Mouse (Mus musculus): ENCODE data around the gene Hnrnpl. TPM values are rescaled to one million over a fixed set of nuclear protein-coding genes. Genes with fewer than 3 reads are reported as not detected.

The Hnrnpl gene
- polyA plus RNA-seq, 1 experiment from 2014 or later = 232 TPM

DNA sequence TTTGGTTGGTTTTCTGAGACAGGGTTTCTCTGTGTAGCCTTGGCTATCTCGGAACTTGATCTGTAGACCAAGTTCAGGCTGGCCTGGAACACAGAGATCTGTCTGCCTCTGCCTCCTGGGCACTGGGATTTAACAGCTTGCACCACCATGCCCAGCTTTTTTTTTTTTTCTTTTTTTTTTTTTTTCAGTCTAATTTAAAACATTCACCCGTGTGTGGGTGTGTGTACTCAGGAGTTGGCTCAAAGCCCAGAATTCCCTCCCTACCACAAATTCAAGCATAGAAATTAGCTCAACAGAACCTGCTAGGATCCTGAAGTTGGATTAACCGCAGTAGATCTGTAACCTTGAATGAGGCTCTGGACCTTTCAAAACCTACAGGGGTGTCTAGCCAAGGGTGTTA, 19.0 kb downstream of the Hnrnpl start:
- ATAC-seq (replicated peaks; ENCODE audit: low FRiP score, low read depth) (no peak), DNase-seq (ENCODE audit: low spot score) (peak; percentile 57)

GRCm38 (mm10) chr7:28829821-28830220, 21.5 kb downstream of the Hnrnpl start:
- Histone ChIP-seq H3K27me3 (ENCODE audit: insufficient read depth, low read length) (no peaks in the 10 kb centered on the region), H3K9me3 (replicated peaks; ENCODE audit: low read length) (no peaks in the 10 kb centered on the region), H3K9ac (ENCODE audit: low read depth, low read length) (no peak overlapping the region), H3K4me3 (replicated peaks; ENCODE audit: low read depth, low read length) (no peak overlapping the region), H3K27ac (no peak overlapping the region), H3K4me1 (replicated peaks; ENCODE audit: insufficient read depth, low read length) (peaks cover 8% of the 10 kb centered on the region; the same call in 1 of the 2 replicates), H3K36me3 (ENCODE audit: insufficient read depth, low read length) (peaks cover 21% of the 10 kb centered on the region), H3K4me2 (ENCODE audit: low read length) (no peak overlapping the region)
- DNase-seq (ENCODE audit: low spot score) (no peak), ATAC-seq (replicated peaks; ENCODE audit: low FRiP score, low read depth) (no peak)
- TF ChIP-seq CTCF (IDR thresholded peaks at IDR 0.05; ENCODE audit: low read depth) = no peak
- WGBS = 94% methylated on average over 8 of the region's 8 CpGs

More for the DNA sequence above, 19.0 kb downstream of the Hnrnpl start:
- Histone ChIP-seq H3K4me1 (replicated peaks; ENCODE audit: insufficient read depth, low read length) (peaks cover 13% of the 10 kb centered on the region), H3K27ac (no peak overlapping the region), H3K4me3 (replicated peaks; ENCODE audit: low read depth, low read length) (no peak overlapping the region), H3K9me3 (replicated peaks; ENCODE audit: low read length) (no peaks in the 10 kb centered on the region), H3K36me3 (ENCODE audit: insufficient read depth, low read length) (peaks cover 25% of the 10 kb centered on the region), H3K9ac (ENCODE audit: low read depth, low read length) (no peak overlapping the region), H3K27me3 (ENCODE audit: insufficient read depth, low read length) (no peaks in the 10 kb centered on the region), H3K4me2 (ENCODE audit: low read length) (no peak overlapping the region)
- no peak for TF ChIP-seq CTCF (IDR thresholded peaks at IDR 0.05; ENCODE audit: low read depth)
- 45% methylated on average over 3 of the region's 3 CpGs for WGBS

DNA sequence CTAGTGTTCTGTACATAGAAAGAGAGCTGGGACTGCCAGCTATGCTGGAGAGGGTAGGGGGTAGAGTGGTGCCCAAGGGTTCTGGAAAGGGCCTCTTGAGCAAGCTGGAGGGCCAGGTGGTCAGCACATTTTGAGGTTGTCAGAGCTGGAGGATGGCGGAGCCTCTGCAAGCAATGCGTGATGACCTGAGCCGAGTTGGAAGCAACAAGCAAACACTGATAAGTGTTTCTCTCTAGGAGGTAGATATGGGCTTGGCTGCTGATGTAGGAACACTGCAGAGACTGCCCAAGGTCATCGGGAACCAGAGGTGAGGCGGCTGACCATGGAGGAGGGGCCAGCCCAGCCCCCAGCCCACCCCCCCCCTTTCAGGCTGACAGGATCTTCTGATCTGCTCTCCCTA, 22.6 kb downstream of the Hnrnpl start:
- H3K4me1 ChIP-seq (replicated peaks; ENCODE audit: insufficient read depth, low read length) = 0 out of 2 replicates have a peak, but pooled peaks cover 2% of the 10 kb centered on the region
- TF ChIP-seq CTCF (IDR thresholded peaks at IDR 0.05; ENCODE audit: low read depth) = no peak
- 92% methylated on average over 5 of the region's 5 CpGs for WGBS
- H3K4me2 ChIP-seq (ENCODE audit: low read length) = no peak overlapping the region
- no peaks in the 10 kb centered on the region for H3K27me3 ChIP-seq (ENCODE audit: insufficient read depth, low read length)
- ATAC-seq (replicated peaks; ENCODE audit: low FRiP score, low read depth) = no peak
- no peak overlapping the region for H3K9ac ChIP-seq (ENCODE audit: low read depth, low read length)
- H3K27ac ChIP-seq = no peak overlapping the region
- DNase-seq (ENCODE audit: low spot score) = no peak
- H3K4me3 ChIP-seq (replicated peaks; ENCODE audit: low read depth, low read length) = no peak overlapping the region
- H3K36me3 ChIP-seq (ENCODE audit: insufficient read depth, low read length) = peaks cover 21% of the 10 kb centered on the region
- H3K9me3 ChIP-seq (replicated peaks; ENCODE audit: low read length) = no peaks in the 10 kb centered on the region

DNA sequence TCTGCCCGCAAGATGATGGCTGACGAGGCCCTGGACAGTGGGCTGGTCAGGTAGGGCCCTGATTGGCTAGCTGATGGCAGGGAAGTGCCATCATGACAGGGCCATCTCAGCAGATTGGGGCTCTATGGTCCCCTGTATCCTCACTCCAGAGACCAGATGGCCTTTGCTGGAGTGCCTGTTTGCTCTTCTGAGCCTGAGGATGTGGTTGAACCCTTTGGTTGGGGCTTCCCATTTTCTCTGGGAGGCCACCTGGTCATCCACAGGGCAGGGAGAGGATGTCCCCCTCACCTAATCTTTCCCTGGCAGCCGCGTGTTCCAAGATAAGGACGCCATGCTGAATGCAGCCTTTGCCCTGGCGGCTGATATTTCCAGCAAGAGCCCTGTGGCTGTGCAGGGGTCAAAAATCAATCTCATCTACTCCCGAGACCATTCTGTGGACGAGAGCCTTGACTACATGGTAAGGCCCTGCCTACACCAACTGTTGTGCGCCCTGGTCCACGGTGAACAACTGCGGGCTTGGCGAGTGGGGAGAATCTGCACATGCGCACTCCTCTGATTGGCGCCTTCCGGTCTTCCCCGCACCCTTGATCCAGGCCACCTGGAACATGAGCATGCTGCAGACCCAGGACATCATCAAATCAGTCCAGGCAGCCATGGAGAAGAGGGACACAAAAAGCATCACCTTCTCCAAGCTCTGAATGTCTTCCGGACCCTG, 23.2 kb downstream of the Hnrnpl start:
- no peak overlapping the region for H3K4me2 ChIP-seq (ENCODE audit: low read length)

GRCm38 (mm10) chr7:28832137-28832536, 23.8 kb downstream of the Hnrnpl start:
- Histone ChIP-seq H3K4me3 (replicated peaks; ENCODE audit: low read depth, low read length) (no peak overlapping the region), H3K36me3 (ENCODE audit: insufficient read depth, low read length) (peaks cover 21% of the 10 kb centered on the region), H3K27ac (no peak overlapping the region), H3K4me2 (ENCODE audit: low read length) (no peak overlapping the region), H3K9ac (ENCODE audit: low read depth, low read length) (no peak overlapping the region), H3K27me3 (ENCODE audit: insufficient read depth, low read length) (no peaks in the 10 kb centered on the region), H3K4me1 (replicated peaks; ENCODE audit: insufficient read depth, low read length) (no peaks in the 10 kb centered on the region), H3K9me3 (replicated peaks; ENCODE audit: low read length) (no peaks in the 10 kb centered on the region)
- DNase-seq (ENCODE audit: low spot score) (no peak), ATAC-seq (replicated peaks; ENCODE audit: low FRiP score, low read depth) (no peak)
- TF ChIP-seq CTCF (IDR thresholded peaks at IDR 0.05; ENCODE audit: low read depth) = no peak
- 52% methylated on average over 6 of the region's 6 CpGs for WGBS

More for the DNA sequence above, 23.2 kb downstream of the Hnrnpl start:
- DNase-seq (ENCODE audit: low spot score) (no peak), ATAC-seq (replicated peaks; ENCODE audit: low FRiP score, low read depth) (no peak)
- Histone ChIP-seq H3K27ac (no peak overlapping the region), H3K4me3 (replicated peaks; ENCODE audit: low read depth, low read length) (no peak overlapping the region), H3K36me3 (ENCODE audit: insufficient read depth, low read length) (peaks cover 21% of the 10 kb centered on the region), H3K9me3 (replicated peaks; ENCODE audit: low read length) (no peaks in the 10 kb centered on the region), H3K9ac (ENCODE audit: low read depth, low read length) (no peak overlapping the region), H3K27me3 (ENCODE audit: insufficient read depth, low read length) (no peaks in the 10 kb centered on the region), H3K4me1 (replicated peaks; ENCODE audit: insufficient read depth, low read length) (no peaks in the 10 kb centered on the region)
- 92% methylated on average over 17 of the region's 17 CpGs for WGBS
- no peak for TF ChIP-seq CTCF (IDR thresholded peaks at IDR 0.05; ENCODE audit: low read depth)

GRCm38 (mm10) chr7:28833723-28834347, 25.5 kb downstream of the Hnrnpl start, which contains the start of gene Lgals4:
Lgals4 (plus strand) TSS chr7:28833854.
- no peak within 1 kb of the TSS for H3K4me2 ChIP-seq (ENCODE audit: low read length)
- no peak for DNase-seq (ENCODE audit: low spot score)
- peaks cover 21% of the 10 kb centered on the region for H3K36me3 ChIP-seq (ENCODE audit: insufficient read depth, low read length)
- H3K27me3 ChIP-seq (ENCODE audit: insufficient read depth, low read length) = no peaks in the 10 kb centered on the region
- no peak for TF ChIP-seq CTCF (IDR thresholded peaks at IDR 0.05; ENCODE audit: low read depth)
- WGBS = 78% methylated on average over 6 of the region's 6 CpGs
- no peaks in the 10 kb centered on the region for H3K4me1 ChIP-seq (replicated peaks; ENCODE audit: insufficient read depth, low read length)
- no peak within 1 kb of the TSS for H3K4me3 ChIP-seq (replicated peaks; ENCODE audit: low read depth, low read length)
- no peak within 1 kb of the TSS for H3K9ac ChIP-seq (ENCODE audit: low read depth, low read length)
- no peak within 1 kb of the TSS for H3K27ac ChIP-seq
- no peaks in the 10 kb centered on the region for H3K9me3 ChIP-seq (replicated peaks; ENCODE audit: low read length)
- no peak for ATAC-seq (replicated peaks; ENCODE audit: low FRiP score, low read depth)

Measured in kidney, postnatal 0 days (tissue).